Mouse (Mus musculus) NIH3T3 (cell line): ENCODE measurements around the gene 4921504E06Rik.
A peak's percentile ranks its signal among the peaks of the same experiment; 100 is the strongest.

Experiments
- DNase-seq: peaks from one replicate; pipeline ENCODE4 v3.0.0-alpha.2; 2012; ENCODE audit warnings: low read depth

The 4921504E06Rik gene

GRCm38 (mm10) chr2:19419686-19420345 is 133.9 kb downstream of the 4921504E06Rik start:
- DNase-seq: no peak

GRCm38 (mm10) chr2:19416066-19416465 is 137.6 kb downstream of the 4921504E06Rik start:
- DNase-seq: no peak

- peak; percentile 87 for DNase-seq
These were observed 138.6 kb downstream of the 4921504E06Rik start for GRCm38 (mm10) chr2:19415063-19415521.

- DNase-seq: peak; percentile 62
These were observed 139.3 kb downstream of the 4921504E06Rik start for GRCm38 (mm10) chr2:19414222-19414965.
